Mouse (Mus musculus) cerebellum, adult 18-20 months (tissue): ENCODE results near the gene Lamtor2.
A peak's percentile ranks its signal among the peaks of the same experiment; 100 is the strongest.

Experiments
- DNase-seq, 2 experiments: peaks; one replicate each; pipeline ENCODE4 v3.0.0; 2021

Gene Lamtor2

DNA sequence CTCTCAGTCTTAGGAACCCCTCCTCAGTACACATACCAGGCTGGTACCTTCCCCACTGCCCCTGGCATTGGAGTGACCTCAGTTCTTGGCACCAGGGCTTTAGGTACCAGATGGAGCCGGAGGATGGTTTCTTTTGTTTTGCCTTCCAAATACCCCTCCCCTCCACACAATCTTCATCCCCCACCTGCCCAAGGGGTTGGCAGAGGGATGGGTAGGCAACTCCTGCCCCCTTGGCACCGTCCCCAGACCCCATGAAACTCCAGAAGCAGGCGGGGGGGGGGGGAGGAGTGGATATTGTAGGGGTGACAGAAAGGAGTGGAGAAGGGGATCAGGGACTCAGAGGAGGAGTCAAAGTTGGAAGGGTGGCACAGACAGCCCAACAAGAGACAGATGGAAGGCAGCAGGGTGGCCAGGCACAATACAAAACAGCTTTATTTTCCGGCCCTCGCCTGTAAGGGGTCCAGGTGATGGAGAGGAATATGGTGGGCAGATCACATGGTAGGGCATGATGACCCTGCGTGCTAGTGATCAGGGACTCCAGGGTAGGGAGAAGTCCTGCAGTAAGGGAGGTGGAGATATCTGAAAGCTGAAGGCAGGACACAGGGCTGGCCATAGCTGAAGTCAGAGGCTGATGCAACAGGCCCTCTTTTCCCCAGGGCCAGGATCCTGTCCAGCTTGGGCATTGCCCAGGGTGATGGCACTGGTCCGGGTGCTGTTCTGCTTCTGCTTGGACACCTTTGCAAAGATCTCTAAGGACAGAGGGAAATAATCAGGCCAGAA lies 11.1 kb downstream of the Lamtor2 start:
- DNase-seq, result peak in 1 of 2 experiments; percentile 56

DNA sequence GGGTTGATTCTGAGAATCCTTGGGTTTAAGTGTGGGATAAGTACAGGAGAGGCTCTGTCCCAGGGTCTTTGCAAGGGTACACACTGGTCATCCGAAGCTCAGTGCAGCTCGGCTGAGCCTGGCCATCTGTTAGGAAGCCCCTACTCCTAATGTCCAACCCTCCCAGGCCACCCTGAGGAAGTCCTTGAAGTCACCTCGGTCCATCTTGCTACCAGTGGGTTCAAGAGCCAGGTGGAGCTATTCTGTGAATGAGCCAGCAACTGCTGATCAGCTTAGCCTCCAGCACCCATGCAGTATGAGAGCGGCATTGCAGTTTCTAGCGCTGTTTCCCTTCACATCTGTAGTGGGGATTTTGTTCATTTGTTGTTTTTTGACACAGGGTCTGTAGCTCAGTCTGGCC lies 12.8 kb downstream of the Lamtor2 start:
- DNase-seq, result no peak

DNA sequence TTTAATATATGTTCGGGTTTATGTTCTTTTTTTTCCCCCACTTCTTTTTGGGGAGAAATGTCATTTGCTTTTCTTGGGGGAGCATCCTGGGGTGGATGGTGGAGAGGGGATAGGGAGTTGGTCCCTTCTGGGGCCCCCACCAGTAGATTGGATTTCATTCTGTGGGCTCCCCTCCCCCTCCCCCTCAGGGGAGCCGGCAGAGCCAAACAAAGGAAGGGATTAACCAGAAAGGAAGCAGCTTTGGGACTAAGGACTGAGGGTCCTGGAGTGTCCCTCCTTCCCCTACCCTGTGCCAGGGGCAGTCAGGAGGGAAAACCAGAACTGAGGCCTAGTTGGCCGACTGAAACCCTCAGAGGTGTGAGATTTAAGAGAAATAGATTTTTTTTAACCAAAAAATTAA lies 13.5 kb downstream of the Lamtor2 start:
- DNase-seq, result no peak

DNA sequence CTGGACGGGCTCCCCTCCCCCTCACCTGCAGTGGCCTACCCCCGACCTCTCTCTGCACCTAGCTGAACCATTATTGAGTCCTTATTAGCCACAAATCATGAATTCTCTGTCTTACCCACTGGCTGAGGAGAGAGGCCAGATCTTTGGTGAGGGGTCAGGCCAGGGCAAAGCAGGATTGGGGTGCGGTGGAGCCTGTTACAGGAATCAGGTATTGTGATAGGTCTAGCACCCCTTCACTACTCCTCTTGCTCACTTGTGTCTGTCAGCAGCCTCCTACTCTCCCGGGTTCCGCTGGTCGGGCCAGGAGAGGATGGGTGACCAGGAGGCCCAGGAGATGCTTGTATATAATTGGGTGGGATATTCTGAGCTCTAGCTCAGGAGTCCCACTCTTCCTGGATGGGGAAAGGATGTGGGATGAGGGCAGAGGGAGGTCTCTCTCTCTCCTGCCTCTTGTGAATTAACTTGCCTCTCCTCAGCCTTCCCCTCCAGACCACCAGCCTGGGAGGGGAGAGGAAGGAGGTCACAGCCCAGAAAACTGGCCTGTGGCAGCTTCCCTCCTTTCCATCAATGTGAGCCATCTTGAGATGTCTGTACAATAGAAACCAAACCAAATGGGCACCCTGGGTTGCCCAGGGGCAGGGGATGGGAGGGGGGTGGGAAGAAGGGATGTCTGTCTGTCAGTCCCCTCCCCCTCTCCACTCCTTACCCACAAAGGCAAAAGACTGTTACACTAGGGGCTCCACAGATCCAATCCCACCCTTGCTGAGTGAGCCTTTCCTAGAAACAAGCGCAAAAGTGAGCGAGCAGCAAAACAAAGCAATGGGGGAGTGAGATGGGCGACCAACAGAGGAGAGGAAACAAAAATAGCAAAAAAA lies 14.4 kb downstream of the Lamtor2 start:
- no peak for DNase-seq

- no peak for DNase-seq
Measured at GRCm38 (mm10) chr3:88537146-88537545, 15.7 kb downstream of the Lamtor2 start.

DNA sequence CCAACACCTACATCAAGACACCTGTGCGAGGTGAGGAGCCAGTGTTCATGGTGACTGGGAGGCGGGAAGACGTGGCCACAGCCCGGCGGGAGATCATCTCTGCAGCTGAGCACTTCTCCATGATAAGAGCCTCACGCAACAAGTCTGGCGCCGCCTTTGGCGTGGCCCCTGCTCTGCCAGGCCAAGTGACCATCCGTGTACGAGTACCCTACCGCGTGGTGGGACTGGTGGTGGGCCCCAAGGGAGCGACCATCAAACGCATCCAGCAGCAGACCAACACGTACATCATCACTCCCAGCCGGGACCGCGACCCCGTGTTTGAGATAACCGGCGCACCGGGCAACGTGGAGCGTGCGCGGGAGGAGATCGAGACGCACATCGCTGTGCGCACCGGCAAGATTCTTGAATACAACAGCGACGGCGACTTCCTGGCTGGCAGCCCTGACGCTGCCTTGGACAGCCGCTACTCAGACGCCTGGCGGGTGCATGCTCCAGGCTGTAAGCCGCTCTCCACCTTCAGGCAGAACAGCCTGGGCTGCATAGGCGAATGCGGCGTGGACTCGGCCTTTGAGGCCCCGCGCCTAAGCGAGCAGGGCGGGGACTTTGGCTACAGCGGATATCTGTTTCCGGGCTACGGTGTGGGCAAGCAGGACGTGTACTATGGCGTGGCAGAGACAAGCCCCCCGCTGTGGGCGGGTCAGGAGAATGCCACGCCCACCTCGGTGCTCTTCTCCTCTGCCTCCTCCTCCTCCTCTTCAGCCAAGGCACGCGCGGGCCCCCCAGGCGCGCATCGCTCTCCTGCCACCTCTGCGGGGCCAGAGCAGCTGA lies 16.6 kb downstream of the Lamtor2 start:
- peak; percentile 79 to 85 for DNase-seq

- no peak for DNase-seq
Measured at GRCm38 (mm10) chr3:88535527-88535926, 17.3 kb downstream of the Lamtor2 start.

DNA sequence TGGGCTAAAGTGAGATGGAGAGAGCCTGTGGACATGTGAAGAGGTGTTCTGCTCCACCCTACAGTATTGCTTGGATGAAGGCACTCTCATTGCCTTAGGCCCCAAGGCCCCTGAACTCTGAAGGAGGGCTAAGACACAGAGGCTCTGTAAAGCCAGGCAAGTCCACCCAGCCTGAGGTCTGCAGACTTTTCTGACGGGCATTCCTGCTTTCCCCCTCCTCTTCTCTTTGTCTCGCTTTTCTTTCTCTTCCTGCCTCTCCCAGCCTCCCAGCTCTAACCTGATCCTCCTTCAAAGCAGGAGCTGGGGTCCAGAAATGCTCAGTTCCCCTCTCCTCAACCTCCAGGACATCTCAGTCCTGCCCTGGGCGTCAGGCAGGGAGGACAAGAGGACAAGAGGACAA lies 17.9 kb downstream of the Lamtor2 start:
- DNase-seq, result no peak

GRCm38 (mm10) chr3:88533706-88534105 lies 19.2 kb downstream of the Lamtor2 start:
- DNase-seq, result no peak

GRCm38 (mm10) chr3:88532689-88533511 lies 20.0 kb downstream of the Lamtor2 start:
- DNase-seq, result no peak

DNA sequence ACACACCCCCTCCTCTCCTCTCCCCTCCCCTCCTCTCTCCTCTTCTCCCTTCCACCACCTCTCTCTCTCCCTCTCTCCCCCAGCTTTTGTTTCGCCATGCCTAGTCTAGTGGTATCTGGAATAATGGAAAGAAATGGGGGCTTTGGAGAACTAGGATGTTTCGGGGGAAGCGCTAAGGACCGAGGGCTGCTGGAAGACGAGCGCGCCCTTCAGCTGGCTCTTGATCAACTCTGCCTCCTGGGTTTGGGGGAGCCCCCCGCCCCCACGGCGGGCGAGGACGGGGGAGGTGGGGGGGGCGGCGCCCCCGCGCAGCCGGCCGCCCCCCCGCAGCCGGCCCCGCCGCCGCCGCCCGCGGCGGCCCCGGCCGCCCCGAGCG lies 20.6 kb downstream of the Lamtor2 start, which contains the start of gene Mex3a:
Gene Mex3a (plus strand): TSS at position 97 of the 376 bp plus-strand sequence.
- DNase-seq, result no peak

- peak; percentile 85 to 90 for DNase-seq
Measured at GRCm38 (mm10) chr3:88531348-88532298, 21.3 kb downstream of the Lamtor2 start.

GRCm38 (mm10) chr3:88530082-88530864 lies 22.6 kb downstream of the Lamtor2 start:
- DNase-seq, result no peak

GRCm38 (mm10) chr3:88529204-88530000 lies 23.5 kb downstream of the Lamtor2 start:
- no peak for DNase-seq

DNA sequence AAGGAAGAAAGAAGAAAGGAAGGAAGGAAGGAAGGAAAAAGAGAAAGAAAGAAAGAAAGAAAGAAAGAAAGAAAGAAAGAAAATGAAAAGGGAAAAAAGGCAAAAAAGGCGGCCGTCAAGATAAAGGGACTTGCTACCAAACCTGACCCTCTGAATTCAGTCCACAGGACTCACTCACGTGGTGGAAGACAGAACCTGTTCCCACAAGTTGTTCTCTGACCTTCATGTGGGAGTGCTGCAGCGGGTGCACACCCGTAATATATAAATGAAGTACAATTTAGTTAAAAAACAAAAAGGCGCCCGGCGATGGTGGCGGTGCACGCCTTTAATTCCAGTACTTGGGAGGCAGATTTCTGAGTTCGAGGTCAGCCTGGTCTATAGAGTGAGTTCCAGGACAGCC lies 24.2 kb downstream of the Lamtor2 start:
- no peak for DNase-seq

- no peak for DNase-seq
Measured at GRCm38 (mm10) chr3:88527565-88527964, 25.3 kb downstream of the Lamtor2 start.

DNA sequence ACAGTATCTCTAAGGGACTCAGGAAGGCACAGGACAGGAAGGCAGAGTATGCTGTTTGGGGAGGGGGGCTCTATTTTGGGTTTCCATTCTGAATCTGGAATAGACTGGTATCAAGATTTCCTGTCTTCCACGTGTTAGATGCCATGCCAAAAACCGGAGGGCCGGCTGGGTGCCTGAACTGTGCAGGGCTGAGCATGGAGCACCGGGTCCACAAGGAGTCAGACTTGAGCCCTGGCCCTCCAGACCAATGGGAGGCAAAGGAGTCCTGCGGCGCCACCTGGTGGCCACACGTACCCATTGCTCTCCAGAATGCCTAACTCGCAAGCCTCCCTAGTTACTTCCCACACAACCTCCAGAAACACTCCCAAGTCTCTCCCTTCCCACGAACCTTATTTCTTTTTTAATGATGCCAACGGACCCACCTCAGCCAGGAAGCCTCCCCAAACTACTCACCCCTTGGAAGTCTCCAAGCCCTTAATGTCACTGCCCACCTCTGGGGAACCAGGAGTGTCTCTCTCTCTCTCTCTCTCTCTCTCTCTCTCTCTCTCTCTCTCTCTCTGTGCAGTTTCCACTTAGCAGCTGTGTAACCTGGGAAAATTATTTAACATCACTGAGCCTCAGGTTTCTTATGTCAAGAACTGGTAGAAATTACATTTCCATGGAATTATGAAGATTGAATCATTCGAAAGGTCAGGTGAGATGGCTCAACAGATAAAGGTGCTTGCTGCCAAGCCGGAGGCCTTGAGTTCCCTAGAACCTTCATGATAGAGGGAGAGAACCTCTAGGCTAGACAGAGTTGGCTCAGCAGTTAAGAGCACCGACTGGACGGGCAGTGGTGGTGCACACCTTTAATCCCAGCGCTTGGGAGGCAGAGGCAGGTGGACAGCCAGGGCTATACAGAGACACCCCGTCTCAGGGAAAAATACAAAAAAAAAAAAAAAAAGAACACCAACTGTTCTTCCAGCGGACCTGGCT lies 26.4 kb downstream of the Lamtor2 start:
- peak; percentile 86 to 90 for DNase-seq

GRCm38 (mm10) chr3:88525021-88525420 lies 27.9 kb downstream of the Lamtor2 start:
- DNase-seq, result no peak
